Mouse (Mus musculus) cerebellum, postnatal 10 days (tissue): Measurements from ENCODE around the gene Zc3h12d.

Source experiments
- DNase-seq, 2 experiments: peaks; one replicate each; pipeline ENCODE4 v3.0.0; 2021; ENCODE audit warnings: mixed read lengths in 2 of 2

The Zc3h12d gene

DNA sequence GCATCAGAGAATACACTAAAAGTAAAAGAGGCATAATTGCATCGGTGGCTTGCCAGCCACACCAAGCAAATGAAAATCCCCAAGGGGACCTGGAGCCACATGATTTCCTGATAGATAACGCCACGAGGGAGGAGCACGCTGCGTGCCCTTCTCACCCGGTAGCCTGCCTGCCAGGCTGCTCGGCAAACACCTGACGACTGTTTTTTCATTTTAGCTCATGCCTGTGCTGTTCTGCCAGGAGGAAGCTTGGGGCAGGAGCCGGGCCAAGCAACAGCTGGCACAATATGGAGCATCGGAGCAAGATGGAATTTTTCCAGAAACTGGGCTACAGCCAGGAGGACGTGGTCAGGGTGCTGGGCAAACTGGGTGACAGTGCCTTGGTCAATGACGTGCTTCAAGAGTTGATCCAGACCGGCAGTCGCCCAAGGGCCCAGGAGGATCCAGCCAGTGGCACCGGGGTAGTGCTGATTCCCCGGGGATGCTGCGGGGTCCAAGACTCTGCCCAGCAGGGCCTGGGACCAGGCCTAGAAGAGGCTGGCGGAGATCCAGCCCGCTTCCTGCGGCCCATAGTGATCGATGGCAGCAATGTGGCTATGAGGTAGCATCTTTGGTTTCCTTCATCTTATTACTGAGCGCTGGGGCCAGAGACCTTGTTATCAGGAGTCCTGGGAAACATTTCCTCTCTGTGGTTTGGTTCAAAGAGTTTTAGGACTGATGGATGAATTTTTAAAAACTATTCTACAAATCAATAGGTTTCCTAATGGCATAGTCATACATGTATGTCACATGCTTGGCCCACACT is 7.5 kb downstream of the Zc3h12d start:
- DNase-seq: peak; percentile 71 to 73

DNA sequence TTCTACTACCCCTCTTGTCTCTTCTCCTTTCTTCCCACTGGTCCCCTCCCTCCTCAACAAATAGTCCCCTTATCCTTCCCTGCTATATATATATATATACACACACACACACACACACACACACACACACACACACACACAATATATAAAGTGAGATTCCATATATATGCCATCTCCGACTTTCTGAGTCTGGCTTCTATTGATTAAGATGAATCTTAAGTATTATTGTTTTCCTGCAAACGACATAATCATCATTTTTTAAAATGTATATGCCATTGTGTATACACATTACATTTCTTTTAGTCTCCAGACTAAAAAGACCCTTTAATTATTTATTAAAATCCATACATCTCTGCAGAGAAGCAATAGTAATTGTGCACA is 8.1 kb downstream of the Zc3h12d start:
- DNase-seq: no peak

DNA sequence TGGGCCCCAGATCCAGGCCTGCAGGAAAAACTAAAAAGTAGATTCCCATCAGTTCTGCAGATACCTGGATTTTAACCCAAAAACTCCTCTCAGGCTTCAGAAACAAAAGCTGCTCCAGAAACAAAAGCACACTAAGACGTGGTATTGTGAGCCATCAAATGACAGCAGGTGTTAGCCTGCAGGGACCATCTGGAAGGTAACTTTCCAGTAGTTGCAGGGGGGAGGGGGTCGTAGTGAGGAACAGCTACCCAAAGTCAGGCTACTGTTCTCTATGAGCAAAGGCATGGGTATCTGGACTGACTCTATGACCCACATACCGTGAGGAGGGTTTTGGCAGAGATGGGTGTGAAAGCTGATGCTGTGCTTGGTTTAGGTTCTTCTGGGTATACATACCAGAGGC is 8.5 kb downstream of the Zc3h12d start:
- no peak for DNase-seq

DNA sequence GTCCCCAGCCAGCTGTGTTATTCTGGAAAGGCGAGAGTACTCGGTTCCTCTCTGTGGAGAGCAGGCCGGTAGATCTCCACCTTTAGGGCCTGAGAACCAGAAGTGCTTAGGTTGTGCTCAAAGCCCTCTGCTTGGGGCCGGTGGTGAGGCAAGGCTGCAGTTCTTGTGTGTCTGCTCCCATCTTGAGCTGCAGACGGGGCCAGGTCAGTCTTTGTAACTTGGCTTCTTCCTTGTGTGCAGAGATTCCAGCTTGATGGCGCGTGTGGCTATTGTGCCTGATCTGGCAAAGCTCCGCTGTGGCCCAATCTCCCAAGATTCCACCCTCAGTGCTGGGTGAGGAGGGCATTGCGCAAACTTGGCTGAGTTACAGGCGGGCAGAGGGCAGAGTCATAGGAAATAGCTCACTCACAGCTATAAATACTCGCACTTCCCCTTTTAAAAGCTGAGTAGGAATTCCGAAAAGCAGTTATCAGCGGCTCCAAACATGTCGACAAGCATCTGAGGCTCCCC is 9.4 kb downstream of the Zc3h12d start:
- DNase-seq: peak; percentile 55 to 59

DNA sequence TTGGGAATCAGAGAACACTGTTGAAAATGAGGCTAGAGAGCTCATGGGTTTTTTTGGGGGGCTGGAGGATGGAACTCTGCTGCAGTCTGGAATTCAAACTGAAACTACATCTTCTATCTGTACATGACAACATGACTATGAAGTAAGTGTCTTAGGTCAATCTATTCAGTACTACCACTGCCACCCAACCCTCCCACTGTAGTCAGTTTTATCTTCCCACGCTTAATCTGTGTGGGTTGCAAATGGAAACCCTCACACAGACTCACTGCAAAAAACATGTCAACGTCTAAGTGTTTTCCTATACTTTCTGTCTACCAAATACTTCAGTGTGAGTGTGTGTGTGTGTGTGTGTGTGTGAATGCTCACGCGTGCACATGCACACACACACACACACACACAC is 10.9 kb downstream of the Zc3h12d start:
- DNase-seq: no peak

DNA sequence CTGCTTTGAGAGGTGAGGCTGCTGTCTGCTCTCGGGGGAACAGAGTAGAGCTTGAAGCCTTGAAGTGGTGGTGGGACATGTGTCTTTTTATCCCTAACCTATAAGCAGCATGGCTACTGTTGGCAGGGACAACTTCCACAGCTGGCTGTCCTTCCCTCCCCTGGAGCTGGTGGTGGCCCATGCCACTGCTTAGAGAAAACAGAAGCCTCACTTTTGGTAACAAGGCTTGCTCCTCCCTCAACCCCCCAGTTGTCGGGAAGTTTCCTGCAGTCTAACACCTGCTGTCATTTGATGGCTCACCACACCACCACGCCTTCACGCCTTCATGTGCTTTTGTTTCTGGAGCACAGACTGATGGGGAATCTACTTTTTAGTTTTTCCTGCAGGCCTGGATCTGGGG is 11.9 kb downstream of the Zc3h12d start:
- no peak for DNase-seq

DNA sequence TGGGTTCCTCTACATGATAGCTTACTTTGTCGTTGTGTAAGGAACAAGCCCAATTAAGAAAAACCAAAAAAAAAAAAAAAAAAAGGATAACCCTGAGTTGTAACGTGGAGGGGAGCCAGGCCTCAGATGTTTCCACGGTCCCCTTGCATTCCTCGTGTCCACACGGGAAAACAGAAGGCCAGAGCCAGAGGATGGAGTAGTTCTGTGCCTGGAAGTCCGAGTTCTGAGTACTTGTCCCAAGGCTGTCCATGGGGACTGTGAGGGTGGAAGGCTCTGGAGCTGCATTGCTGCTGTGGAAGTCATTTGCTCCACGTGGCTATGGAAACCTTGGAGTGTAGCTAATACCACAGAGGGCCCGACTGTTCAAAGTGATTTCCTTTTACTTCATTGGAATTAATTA is 12.9 kb downstream of the Zc3h12d start:
- no peak for DNase-seq

DNA sequence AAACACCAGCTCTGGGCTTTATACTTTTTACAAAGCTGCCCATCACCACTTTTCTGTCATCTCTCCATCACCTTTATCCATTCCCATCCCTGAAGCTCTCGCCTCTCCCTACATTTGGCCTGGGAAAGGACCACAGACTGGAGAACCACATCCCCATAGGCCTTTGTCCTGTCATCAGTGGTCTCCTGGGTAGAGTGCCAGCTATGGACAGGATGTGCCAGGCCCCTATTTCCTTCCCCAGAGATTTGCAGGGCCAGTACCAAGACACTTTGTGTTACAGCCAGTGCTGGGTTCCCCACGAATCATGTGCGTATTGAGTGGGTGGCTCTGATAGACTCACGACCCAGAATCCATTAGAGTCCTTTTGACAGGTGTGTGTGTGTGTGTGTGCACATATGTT is 13.7 kb downstream of the Zc3h12d start:
- DNase-seq: no peak

DNA sequence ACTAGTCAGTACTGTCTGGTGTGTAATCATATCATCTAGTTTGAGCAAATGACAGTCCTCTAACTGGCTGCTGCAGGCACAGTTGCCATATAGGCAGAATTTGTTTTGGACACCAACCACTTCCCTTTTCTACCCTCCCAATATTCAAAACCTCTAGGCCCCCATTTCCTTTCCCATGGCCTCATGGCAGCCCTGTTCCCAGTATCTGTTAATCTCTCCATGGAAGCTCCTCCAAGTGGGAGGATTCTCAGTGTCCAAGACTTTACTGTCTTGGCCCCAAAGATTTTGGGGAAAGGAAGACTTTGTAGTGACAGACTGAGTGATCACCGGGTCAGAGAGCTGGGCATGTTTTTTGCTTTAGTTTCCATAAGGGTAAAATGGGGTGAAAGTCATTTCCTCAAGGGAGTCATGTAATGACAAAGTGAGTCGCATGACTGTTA is 14.9 kb downstream of the Zc3h12d start:
- DNase-seq: no peak

DNA sequence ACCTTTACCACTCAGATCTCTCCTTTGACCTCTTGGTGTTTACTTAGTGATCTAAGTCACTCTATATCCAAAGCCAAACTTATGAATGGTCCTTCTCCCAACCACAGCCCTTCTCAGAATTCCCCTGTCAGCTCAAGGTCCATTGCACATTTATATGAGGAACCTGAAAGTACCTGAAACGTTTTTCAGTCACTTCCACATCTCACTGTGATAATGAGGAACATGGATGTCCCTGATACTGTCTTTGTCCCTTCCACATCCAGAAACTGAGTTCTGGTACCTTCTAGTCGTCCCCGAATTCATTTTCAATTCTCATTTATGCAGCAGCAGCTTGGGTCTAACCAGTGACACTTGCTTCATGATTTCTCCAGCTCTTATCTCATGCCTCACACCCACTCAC is 19.6 kb downstream of the Zc3h12d start:
- no peak for DNase-seq

DNA sequence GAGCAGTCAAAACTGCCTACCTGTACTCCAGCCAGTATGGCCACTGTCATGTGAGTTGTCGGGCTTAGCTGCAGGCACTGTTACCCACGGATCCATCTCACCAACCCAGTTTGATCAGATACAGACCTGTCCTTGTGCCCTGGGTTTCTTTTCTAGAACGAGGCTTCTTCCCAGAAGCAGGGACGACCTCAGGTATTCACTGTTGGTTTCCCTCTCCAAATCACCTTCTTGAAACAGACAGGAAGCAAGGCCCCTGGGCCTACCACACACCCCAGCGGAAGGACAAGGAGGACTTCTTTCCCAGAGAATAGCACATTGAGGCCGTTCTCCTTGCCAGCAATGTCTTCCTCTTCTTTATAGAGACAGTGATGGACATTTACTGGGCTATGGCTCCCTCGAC is 28.2 kb downstream of the Zc3h12d start:
- DNase-seq: no peak

DNA sequence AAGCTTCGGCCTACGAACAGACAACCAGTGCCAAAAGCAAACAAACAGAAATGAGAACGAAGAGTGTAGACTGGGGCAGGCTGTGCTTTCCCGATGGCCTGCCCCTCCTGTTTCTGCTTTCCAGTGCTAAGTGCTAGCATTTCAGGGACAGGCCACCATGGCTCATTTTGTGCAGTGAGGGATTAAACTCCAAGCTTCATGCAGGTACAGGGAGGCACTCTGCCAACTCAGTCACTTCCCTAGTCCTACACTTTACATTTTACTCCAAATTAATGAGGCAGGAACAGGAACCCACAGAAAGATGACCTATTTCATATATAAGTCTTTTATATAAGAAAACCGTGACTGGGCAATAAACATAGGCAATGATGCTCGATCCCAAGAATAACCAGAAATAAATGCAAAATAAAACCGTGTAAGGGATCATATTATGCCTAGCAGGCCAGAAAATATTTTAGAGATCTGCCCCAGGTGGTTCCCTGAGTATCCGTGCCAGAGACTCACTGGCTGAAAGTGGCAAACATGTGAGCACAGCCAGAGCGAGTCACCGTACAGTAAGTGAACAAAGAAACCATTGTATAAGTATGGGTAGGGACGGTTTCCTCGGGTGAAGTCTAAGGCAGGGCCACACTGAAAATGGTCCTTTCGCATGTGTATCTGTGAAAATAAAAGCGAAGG is 29.1 kb downstream of the Zc3h12d start:
- DNase-seq: peak; percentile 40 to 58

DNA sequence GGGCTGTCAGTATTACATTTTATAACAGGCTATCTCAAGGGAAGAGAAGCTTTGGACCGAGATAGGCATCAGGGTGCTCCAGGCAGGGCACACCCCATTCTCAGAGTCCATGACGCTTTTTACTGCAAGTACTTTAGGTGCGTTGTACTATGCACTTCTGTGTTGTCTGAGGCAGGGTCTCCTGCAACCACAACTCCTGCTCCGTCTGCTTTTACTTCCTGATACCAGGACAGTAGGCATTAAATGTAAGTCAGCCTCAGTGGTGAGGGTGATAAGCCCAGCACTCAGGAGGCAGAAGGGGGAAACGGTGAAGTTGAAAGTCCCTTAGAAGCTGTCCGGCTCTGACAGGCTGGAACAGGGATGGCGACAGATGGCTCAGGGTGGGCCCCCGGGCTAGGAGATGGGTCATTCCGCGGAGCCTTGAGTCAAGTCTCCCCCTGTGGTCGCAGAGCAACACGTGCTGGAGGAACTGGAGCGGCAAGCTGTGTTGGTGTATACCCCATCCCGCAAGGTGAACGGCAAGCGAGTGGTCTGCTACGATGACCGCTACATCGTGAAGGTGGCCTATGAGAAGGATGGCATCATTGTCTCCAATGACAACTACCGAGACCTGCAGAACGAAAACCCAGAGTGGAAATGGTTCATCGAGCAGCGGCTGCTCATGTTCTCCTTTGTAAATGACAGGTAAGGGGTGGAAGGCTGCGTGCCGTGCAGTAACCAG is 29.8 kb downstream of the Zc3h12d start:
- DNase-seq: peak; percentile 38 to 59

DNA sequence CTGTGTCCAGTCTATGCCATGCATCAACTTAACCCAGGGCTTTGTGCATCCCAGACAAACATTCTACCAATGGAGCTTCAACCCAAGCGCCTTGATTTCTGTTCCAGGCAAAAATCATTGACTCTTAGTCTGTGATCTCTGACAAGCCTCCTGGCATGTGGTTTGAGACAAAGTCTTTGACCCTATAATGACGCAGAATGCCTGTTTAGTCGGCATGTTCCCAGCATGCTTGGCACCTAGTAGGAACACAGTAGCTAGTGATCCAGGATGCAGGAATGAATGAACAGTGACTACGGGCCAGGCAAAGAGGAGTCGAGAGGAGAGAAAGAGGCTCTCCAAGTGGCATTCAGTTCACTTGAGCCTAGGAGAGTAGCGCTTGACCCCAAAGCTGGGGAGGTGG is 31.1 kb downstream of the Zc3h12d start:
- DNase-seq: no peak

DNA sequence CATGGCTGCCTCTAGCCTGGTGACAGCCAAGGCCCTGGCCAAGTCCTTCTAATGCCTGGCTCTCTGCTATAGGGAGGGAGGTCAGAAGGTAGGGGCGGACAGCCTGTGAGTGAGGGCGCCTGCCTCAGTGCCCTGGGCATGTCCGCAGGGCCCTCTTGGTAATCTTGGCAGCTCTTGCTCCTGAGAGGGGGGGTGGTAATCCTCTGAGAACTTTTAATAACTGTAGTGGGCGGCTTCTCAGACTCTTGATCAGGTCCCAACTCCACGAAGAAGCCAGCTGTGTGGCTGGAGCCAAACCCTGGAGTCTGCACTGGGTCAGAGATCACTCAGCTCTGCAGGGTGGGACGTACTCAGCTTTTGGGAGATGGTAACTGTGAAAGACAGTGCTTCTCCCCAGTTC is 31.9 kb downstream of the Zc3h12d start:
- peak in 1 of 2 experiments; percentile 13 for DNase-seq

DNA sequence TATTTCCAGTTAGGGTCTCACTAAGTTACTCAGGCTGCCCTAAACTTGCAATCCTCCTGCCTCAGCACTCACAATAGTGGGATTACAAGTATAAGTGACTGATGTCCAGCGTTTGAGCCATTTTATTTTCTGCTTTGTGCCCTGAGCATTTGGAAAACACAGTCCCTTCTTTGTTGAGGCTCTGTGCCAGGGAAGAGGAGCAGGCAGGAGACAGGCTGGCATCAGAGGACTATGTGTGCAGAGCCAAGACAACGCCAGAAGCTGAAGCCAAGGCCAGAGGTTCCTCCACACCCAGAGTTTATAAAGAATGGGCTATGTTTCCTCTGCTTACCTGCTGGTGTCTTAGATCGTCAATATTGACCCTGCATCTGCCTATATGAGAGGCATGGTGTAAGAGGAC is 32.5 kb downstream of the Zc3h12d start:
- DNase-seq: peak; percentile 61 to 71

DNA sequence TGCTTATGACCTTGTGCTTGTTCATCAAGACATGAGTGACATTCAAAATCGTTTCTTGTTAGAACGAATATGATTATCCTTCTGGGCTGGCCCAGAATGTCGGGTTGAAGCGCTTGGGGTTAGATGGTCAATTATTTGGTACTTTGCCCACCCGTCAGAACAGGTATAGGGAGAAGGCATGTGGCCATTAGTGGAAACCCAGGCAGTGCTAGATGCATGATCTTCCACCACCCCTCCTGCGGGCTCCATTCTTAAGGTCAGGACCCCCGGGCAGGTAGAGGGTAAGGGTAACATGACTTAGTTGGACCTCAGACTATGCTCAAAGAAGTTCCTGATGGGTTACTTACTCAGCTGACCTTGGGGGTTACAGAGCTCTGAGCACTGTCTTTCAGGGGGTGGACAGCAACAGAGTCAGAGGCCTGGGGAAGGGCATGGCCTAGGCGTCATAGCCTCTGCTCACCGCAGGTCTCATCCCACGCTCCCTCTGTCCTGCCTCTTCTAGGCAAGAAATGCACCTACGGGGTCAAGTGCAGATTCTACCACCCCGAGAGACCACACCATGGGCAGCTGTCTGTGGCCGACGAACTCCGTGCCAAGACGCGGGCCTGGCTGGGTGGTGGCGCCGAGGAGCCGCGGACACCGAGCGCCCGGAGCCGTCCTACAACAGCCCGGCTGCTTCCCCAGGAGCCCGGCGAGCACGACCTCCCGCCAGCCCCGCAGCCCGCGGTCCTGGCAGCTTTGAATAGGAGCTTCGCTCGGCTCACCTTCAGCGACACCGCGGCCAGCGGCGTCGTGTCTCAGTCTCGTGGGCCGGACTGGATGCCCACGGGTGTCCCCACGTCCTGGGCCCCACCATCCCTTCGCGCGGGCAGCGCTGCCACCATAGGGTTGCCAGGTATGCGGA is 34.7 kb downstream of the Zc3h12d start:
- DNase-seq: peak; percentile 57 to 68

DNA sequence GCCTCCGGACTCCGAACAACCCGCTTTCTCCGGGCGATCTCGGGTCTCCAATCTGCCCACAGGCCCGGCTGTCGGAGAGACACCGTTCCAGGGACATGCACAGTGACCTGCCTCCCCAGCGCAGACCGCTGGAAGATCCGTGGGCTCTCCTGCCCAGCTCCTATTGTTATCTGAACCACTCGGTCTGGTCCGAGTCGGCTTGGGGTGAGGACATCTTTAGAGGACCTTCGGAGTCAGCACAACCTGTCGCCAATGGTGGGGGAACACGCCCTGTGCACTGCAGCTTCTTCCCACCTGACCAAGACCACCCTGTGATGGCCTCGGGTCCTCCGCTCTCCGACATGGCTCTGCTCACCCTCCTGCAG is 35.4 kb downstream of the Zc3h12d start:
- DNase-seq: no peak

DNA sequence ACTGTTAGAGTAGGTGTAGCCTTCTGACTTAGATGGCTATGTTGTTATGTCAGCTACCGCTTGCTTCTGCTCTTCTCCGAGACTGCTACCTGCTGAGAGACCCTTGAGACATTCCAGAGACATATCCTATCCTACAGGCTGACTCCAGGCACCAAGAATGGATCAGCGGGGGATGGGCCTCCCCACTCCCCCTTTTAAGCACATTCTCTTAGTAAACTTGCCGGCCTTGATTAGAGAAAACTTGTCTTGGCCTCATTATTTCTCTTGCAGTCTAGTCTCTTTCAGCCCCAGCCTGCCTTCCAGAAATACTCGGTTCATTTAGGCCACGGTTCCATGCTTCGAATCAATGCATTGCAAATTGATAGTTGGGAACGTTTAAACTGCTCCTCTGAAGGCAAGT is 37.5 kb downstream of the Zc3h12d start:
- no peak for DNase-seq

DNA sequence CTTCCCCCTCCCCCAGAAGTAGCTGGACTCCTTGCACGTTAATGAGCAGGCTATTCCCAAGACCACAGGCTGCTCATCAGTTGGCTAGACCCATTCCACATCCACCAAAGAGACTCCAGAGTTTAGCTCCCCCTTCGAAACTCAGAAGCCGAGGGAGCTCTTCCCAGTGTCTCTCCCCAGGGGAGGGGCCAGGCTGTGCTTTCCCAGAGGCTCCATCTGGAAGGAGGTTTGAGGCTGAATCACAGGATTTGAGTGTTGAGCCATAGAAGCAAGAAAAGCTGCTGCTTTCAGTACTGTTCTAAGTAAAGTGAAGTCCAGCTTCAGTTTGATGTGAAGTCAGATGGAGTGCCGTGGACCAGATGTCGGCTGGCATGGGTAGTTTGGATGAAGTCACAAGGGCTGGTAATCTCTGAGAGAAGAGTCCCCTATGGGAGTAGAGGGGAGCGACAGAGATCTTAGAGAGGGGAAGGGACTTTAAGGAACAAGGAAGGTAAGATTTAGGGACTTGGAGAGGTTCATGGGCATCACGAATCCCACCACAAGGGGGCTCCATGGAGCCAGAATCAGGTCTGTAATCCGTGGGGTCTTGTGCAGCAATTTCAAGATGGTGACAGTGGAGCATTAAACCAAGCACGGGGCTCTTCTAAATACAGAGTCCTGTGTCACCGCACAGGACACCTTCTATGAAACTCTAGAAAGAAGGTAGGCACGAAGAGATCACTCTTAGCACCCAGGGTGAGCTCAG is 38.5 kb downstream of the Zc3h12d start:
- peak; percentile 60 to 61 for DNase-seq

DNA sequence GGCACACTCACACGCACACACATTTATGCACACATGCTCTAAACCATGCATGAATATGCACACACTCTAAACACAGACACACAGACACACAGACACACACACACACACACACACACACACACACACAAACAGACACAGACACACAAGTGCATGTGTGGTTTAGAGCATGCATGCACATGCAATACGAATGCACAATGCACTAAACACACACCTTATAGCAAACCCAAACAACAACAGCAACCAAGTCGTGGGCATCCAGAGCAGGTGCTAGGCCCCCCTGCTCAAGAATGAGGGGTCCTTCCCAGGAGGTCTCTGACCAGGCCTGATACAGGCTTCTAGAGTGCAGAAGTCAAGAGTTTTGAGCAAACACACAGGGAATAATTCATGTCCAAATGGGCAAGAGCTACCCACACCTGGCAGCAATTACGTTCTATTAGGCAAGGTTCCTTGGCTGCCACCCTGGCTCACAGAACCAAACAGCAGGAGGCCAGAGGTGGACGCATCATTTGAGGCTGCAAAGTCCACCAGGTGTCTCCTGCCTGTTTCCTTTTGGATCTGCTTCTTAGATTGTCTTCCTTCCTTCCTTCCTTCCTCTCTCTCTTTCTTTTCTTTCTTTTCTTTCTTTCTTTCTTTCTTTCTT is 39.2 kb downstream of the Zc3h12d start:
- DNase-seq: peak in 1 of 2 experiments; percentile 26
